Comparison of ENCODE assay signal across 8 mouse cellular contexts in genomic region chr3:54693056-54693415, GRCm38 (mm10). TPM values are rescaled to one million over a fixed set of nuclear protein-coding genes. Genes with fewer than 3 reads are reported as not detected.
A peak's percentile ranks its signal among the peaks of the same experiment; 100 is the strongest.
DNase-seq lines count a peak whose midpoint lies in the region; ATAC-seq and TF ChIP-seq lines count a peak whose summit lies in the region.

No protein-coding gene starts in this region.

- peaks cover 5% of the 10 kb centered on the region for H3K4me1 ChIP-seq in heart, embryonic 11.5 days (ENCODE audit: control insufficient read depth, insufficient read depth, low read length)
- H3K4me1 ChIP-seq in ES-E14 (ENCODE audit: control insufficient read depth in 2 of 2, insufficient read depth in 2 of 2, low read length in 2 of 2, poor library complexity in 1 of 2): no peaks in the 10 kb centered on the region; a peak in 1 of 4 replicates
- no peaks in the 10 kb centered on the region for H3K4me1 ChIP-seq in forebrain, postnatal 0 days (ENCODE audit: insufficient read depth)

- 0% methylated on average over 8 of the region's 8 CpGs for WGBS in heart, embryonic 11.5 days (ENCODE audit: insufficient replicate concordance)
- WGBS in forebrain, postnatal 0 days: 1% methylated on average over 8 of the region's 8 CpGs

- peak overlapping the region; percentile 67 for H3K4me2 ChIP-seq in heart, embryonic 11.5 days
- peak overlapping the region; percentile 68 for H3K4me2 ChIP-seq in forebrain, postnatal 0 days (ENCODE audit: low read depth)

- peaks cover 4% of the 10 kb centered on the region; the same call in 1 of the 2 replicates for H3K36me3 ChIP-seq in heart, embryonic 11.5 days (ENCODE audit: control insufficient read depth, insufficient read depth, low read length)
- peaks cover 12% of the 10 kb centered on the region for H3K36me3 ChIP-seq in ES-E14 (ENCODE audit: control insufficient read depth, insufficient read depth, low read length, poor library complexity, severe bottlenecking)
- peaks cover 23% of the 10 kb centered on the region for H3K36me3 ChIP-seq in forebrain, postnatal 0 days (ENCODE audit: insufficient read depth)

- no peak for ATAC-seq in heart, embryonic 11.5 days (replicated peaks; ENCODE audit: insufficient number of reproducible peaks, low FRiP score, low TSS enrichment)
- no peak for ATAC-seq in forebrain, postnatal 0 days
- ATAC-seq in megakaryocyte progenitor cell, adult 5-6 weeks (replicated peaks; ENCODE audit: poor library complexity): peak; percentile 26

- in situ Hi-C loops in ES-E14 (cut with MboI; ENCODE audit: low sequenced_read_pairs in 2 of 2, unreplicated experiment in 2 of 2): no loop called here

- H3K9me3 ChIP-seq in heart, embryonic 11.5 days (replicated peaks; ENCODE audit: control insufficient read depth, low read length): no peaks in the 10 kb centered on the region
- H3K9me3 ChIP-seq in ES-E14 (ENCODE audit: control insufficient read depth, insufficient read depth, low read depth, low read length): no peaks in the 10 kb centered on the region
- H3K9me3 ChIP-seq in forebrain, postnatal 0 days (ENCODE audit: low read length): no peaks in the 10 kb centered on the region

- TF ChIP-seq CTCF in forebrain, postnatal 0 days (IDR thresholded peaks at IDR 0.05; ENCODE audit: low read depth): no peak

- no peaks in the 10 kb centered on the region for H3K27me3 ChIP-seq in heart, embryonic 11.5 days (ENCODE audit: control insufficient read depth, insufficient read depth, low read length)
- no peaks in the 10 kb centered on the region for H3K27me3 ChIP-seq in forebrain, postnatal 0 days (ENCODE audit: insufficient read depth, low read length)

- peak overlapping the region; percentile 82 for H3K9ac ChIP-seq in heart, embryonic 11.5 days (ENCODE audit: low read depth, low read length)
- H3K9ac ChIP-seq in ES-E14 (ENCODE audit: insufficient read depth, low read depth, low read length, poor library complexity, severe bottlenecking): peak overlapping the region; percentile 91
- peak overlapping the region; percentile 65 for H3K9ac ChIP-seq in forebrain, postnatal 0 days

- H3K27ac ChIP-seq in heart, embryonic 11.5 days (ENCODE audit: low read depth, low read length): peak overlapping the region; percentile 89
- peak overlapping the region; percentile 75 for H3K27ac ChIP-seq in ES-E14 (ENCODE audit: insufficient read depth, low read depth, low read length, poor library complexity, severe bottlenecking)
- peak overlapping the region; percentile 76 for H3K27ac ChIP-seq in forebrain, postnatal 0 days (ENCODE audit: low read depth, low read length)

- peak overlapping the region; percentile 69 for H3K4me3 ChIP-seq in heart, embryonic 11.5 days (ENCODE audit: low read depth, low read length)
- H3K4me3 ChIP-seq in ES-E14 (ENCODE audit: insufficient read depth in 1 of 2, low read depth in 1 of 2, low read length in 2 of 2, poor library complexity in 1 of 2, severe bottlenecking in 1 of 2): peak overlapping the region; percentile 86 to 95
- peak overlapping the region; percentile 92 for H3K4me3 ChIP-seq in forebrain, postnatal 0 days (ENCODE audit: low read depth, low read length)

- DNase-seq in heart, adult 9 months (ENCODE audit: low spot score in 2 of 2): no peak
- peak; percentile 39 for DNase-seq in ES-E14 (ENCODE audit: low read depth, low spot score)
- no peak for DNase-seq in forebrain, postnatal 0 days
- no peak for DNase-seq in thymus, postnatal 36 days
- DNase-seq in c-Kit-positive CD71-positive TER-119-positive erythroid progenitor cells, embryonic 14.5 days (ENCODE audit: low spot score): no peak
- DNase-seq in spleen, postnatal 36 days (ENCODE audit: low spot score in 2 of 2): no peak

TF ChIP-seq in ES-E14, 5 proteins besides CTCF, POLR2A, EP300 and RAD21:
- TF ChIP-seq ZNF384 (IDR thresholded peaks at IDR 0.05; ENCODE audit: low read depth, low read length) (peak; percentile 38; the same call in 1 of the 2 replicates), ZC3H11A (IDR thresholded peaks at IDR 0.05; ENCODE audit: borderline replicate concordance, low read depth, low read length) (no peak)

RNA-seq across cellular contexts. Expression of gene Supt20, which starts 0.4 kb away (rescaled TPM):
- polyA plus RNA-seq in heart, embryonic 11.5 days (2014; fragmentation: Nextera tagmentation; extraction: Ambion mirVana): 77.6 and 89.5 TPM in 2 replicates
- total RNA-seq in ES-E14 (2012; rRNA removed): 53.0 and 56.4 TPM in 2 replicates
- total RNA-seq in forebrain, postnatal 0 days (2014; rRNA removed): 45.9 and 50.7 TPM in 2 replicates
- polyA plus RNA-seq in forebrain, postnatal 0 days (2015; fragmentation: Nextera tagmentation; extraction: Ambion mirVana): 41.2 and 53.1 TPM in 2 replicates
- total RNA-seq in megakaryocyte progenitor cell, adult 5-6 weeks (2015): 92.6 and 93.8 TPM in 2 replicates
- 47.4 and 84.9 TPM in 2 replicates for total RNA-seq in megakaryocyte progenitor cell, adult 5-6 weeks (2017)

RNA-seq across cellular contexts. Expression of gene Gm21958, which starts 21.1 kb away (rescaled TPM):
- 0.34 TPM in 1 of 2 replicates, not detected in the other for polyA plus RNA-seq in heart, embryonic 11.5 days (2014; fragmentation: Nextera tagmentation; extraction: Ambion mirVana)
- not detected in 2 replicates for total RNA-seq in ES-E14 (2012; rRNA removed)
- total RNA-seq in forebrain, postnatal 0 days (2014; rRNA removed): not detected in 2 replicates
- polyA plus RNA-seq in forebrain, postnatal 0 days (2015; fragmentation: Nextera tagmentation; extraction: Ambion mirVana): 0.25 and 0.31 TPM in 2 replicates
- not detected in 2 replicates for total RNA-seq in megakaryocyte progenitor cell, adult 5-6 weeks (2015)
- not detected in 2 replicates for total RNA-seq in megakaryocyte progenitor cell, adult 5-6 weeks (2017)

RNA-seq across cellular contexts. Expression of gene Exosc8, which starts 42.2 kb away (rescaled TPM):
- polyA plus RNA-seq in heart, embryonic 11.5 days (2014; fragmentation: Nextera tagmentation; extraction: Ambion mirVana): 103 and 110 TPM in 2 replicates
- total RNA-seq in ES-E14 (2012; rRNA removed): 116 and 144 TPM in 2 replicates
- 39.8 and 56.4 TPM in 2 replicates for total RNA-seq in forebrain, postnatal 0 days (2014; rRNA removed)
- polyA plus RNA-seq in forebrain, postnatal 0 days (2015; fragmentation: Nextera tagmentation; extraction: Ambion mirVana): 72.6 and 80.7 TPM in 2 replicates
- 190 and 219 TPM in 2 replicates for total RNA-seq in megakaryocyte progenitor cell, adult 5-6 weeks (2015)
- total RNA-seq in megakaryocyte progenitor cell, adult 5-6 weeks (2017): 254 and 259 TPM in 2 replicates

RNA-seq across cellular contexts. Expression of gene Alg5, which starts 42.3 kb away (rescaled TPM):
- 38.7 and 39.5 TPM in 2 replicates for polyA plus RNA-seq in heart, embryonic 11.5 days (2014; fragmentation: Nextera tagmentation; extraction: Ambion mirVana)
- total RNA-seq in ES-E14 (2012; rRNA removed): 38.1 and 46.1 TPM in 2 replicates
- 24.8 and 26.1 TPM in 2 replicates for total RNA-seq in forebrain, postnatal 0 days (2014; rRNA removed)
- 74.7 and 83.5 TPM in 2 replicates for polyA plus RNA-seq in forebrain, postnatal 0 days (2015; fragmentation: Nextera tagmentation; extraction: Ambion mirVana)
- 55.8 and 67.4 TPM in 2 replicates for total RNA-seq in megakaryocyte progenitor cell, adult 5-6 weeks (2015)
- 42.0 and 42.3 TPM in 2 replicates for total RNA-seq in megakaryocyte progenitor cell, adult 5-6 weeks (2017)
